Mouse (Mus musculus): ENCODE measurements at regions not wholly inside any gene's neighbourhood (a gene's known extent, or its start where the extent isn't known, plus 50 kb on each side); places are given as distances from the start of the nearest gene placed in this dataset.

- no peaks in the 10 kb centered on the region for H3K9me3 ChIP-seq
- no peak overlapping the region for H3K4me3 ChIP-seq (replicated peaks)
- no peaks in the 10 kb centered on the region for H3K36me3 ChIP-seq
- no peak overlapping the region for H3K27ac ChIP-seq
- no peak for ATAC-seq (ENCODE audit: insufficient read depth, low FRiP score, low read depth)
- 48% methylated on average over 2 of the region's 2 CpGs for WGBS
- H3K9ac ChIP-seq = no peak overlapping the region
- H3K4me1 ChIP-seq = 0 out of 2 replicates have a peak, but pooled peaks cover 4% of the 10 kb centered on the region
- no peak overlapping the region for H3K4me2 ChIP-seq
- no peaks in the 10 kb centered on the region for H3K27me3 ChIP-seq (replicated peaks)
Observed at GRCm38 (mm10) chr12:15741219-15741618, 75.5 kb downstream of the Trib2 start.

- Histone ChIP-seq H3K4me3 (replicated peaks) (no peak overlapping the region), H3K36me3 (no peaks in the 10 kb centered on the region), H3K9me3 (no peaks in the 10 kb centered on the region), H3K27ac (no peak overlapping the region), H3K27me3 (replicated peaks) (no peaks in the 10 kb centered on the region), H3K4me2 (no peak overlapping the region), H3K4me1 (no peaks in the 10 kb centered on the region), H3K9ac (no peak overlapping the region)
- no peak for ATAC-seq (ENCODE audit: insufficient read depth, low FRiP score, low read depth)
- WGBS = 26% methylated on average over 4 of the region's 4 CpGs
Observed at GRCm38 (mm10) chr12:15738989-15739388, 77.7 kb downstream of the Trib2 start.

GRCm38 (mm10) chr12:15731261-15731660 is 85.5 kb downstream of the Trib2 start:
- Histone ChIP-seq H3K4me1 (peaks cover 7% of the 10 kb centered on the region; the same call in 1 of the 2 replicates), H3K4me2 (no peak overlapping the region), H3K9ac (no peak overlapping the region), H3K4me3 (replicated peaks) (no peak overlapping the region), H3K9me3 (no peaks in the 10 kb centered on the region), H3K27ac (peak overlapping the region; percentile 9; the same call in 1 of the 2 replicates), H3K27me3 (replicated peaks) (no peaks in the 10 kb centered on the region), H3K36me3 (no peaks in the 10 kb centered on the region)
- no peak for ATAC-seq (ENCODE audit: insufficient read depth, low FRiP score, low read depth)
- 32% methylated on average over 3 of the region's 3 CpGs for WGBS

- H3K9me3 ChIP-seq = no peaks in the 10 kb centered on the region
- no peak overlapping the region for H3K4me2 ChIP-seq
- peaks cover 7% of the 10 kb centered on the region; the same call in 1 of the 2 replicates for H3K4me1 ChIP-seq
- no peak overlapping the region for H3K9ac ChIP-seq
- 69% methylated on average over 3 of the region's 3 CpGs for WGBS
- no peak overlapping the region for H3K27ac ChIP-seq
- no peak for ATAC-seq (ENCODE audit: insufficient read depth, low FRiP score, low read depth)
- no peaks in the 10 kb centered on the region for H3K36me3 ChIP-seq
- H3K4me3 ChIP-seq (replicated peaks) = no peak overlapping the region
- H3K27me3 ChIP-seq (replicated peaks) = no peaks in the 10 kb centered on the region
Observed at GRCm38 (mm10) chr12:15729696-15730095, 87.0 kb downstream of the Trib2 start.

GRCm38 (mm10) chr12:15723529-15723928 is 93.2 kb downstream of the Trib2 start:
- Histone ChIP-seq H3K9ac (no peak overlapping the region), H3K4me2 (no peak overlapping the region), H3K9me3 (no peaks in the 10 kb centered on the region), H3K36me3 (no peaks in the 10 kb centered on the region), H3K4me3 (replicated peaks) (no peak overlapping the region), H3K4me1 (no peaks in the 10 kb centered on the region), H3K27ac (no peak overlapping the region), H3K27me3 (replicated peaks) (no peaks in the 10 kb centered on the region)
- WGBS = 77% methylated on average over 6 of the region's 6 CpGs
- ATAC-seq (ENCODE audit: insufficient read depth, low FRiP score, low read depth) = no peak

- ATAC-seq (ENCODE audit: insufficient read depth, low FRiP score, low read depth) = no peak
- H3K4me2 ChIP-seq = no peak overlapping the region
- H3K36me3 ChIP-seq = no peaks in the 10 kb centered on the region
- WGBS = 72% methylated on average over 2 of the region's 2 CpGs
- no peak overlapping the region for H3K27ac ChIP-seq
- no peak overlapping the region for H3K9ac ChIP-seq
- no peaks in the 10 kb centered on the region for H3K4me1 ChIP-seq
- no peaks in the 10 kb centered on the region for H3K9me3 ChIP-seq
- H3K27me3 ChIP-seq (replicated peaks) = no peaks in the 10 kb centered on the region
- no peak overlapping the region for H3K4me3 ChIP-seq (replicated peaks)
Observed at GRCm38 (mm10) chr12:15722161-15722560, 94.6 kb downstream of the Trib2 start.

DNA sequence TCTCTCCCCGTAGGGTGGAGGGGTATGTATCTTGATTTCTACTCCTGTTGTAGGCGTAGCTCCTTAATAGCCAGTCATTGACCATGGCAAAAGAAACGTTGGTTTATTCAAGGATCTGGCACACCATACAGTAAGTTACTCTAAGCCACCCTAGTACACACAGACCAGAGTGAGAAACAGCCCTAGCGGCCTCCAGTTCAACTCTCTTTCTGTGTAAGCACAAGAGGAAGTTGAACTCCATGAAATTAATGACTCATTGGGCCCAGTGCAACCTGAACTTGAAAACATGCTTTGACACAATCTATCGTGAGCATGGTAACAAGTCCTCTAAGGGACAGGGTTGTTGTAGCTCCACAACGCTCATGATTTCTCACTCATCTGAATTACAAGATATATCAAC is 96.6 kb downstream of the Trib2 start:
- Histone ChIP-seq H3K9me3 (no peaks in the 10 kb centered on the region), H3K4me2 (no peak overlapping the region), H3K36me3 (no peaks in the 10 kb centered on the region), H3K27me3 (replicated peaks) (no peaks in the 10 kb centered on the region), H3K4me3 (replicated peaks) (no peak overlapping the region), H3K9ac (no peak overlapping the region), H3K4me1 (no peaks in the 10 kb centered on the region), H3K27ac (no peak overlapping the region)
- ATAC-seq (ENCODE audit: insufficient read depth, low FRiP score, low read depth) = no peak
- WGBS = 86% methylated on average over 6 of the region's 6 CpGs

DNA sequence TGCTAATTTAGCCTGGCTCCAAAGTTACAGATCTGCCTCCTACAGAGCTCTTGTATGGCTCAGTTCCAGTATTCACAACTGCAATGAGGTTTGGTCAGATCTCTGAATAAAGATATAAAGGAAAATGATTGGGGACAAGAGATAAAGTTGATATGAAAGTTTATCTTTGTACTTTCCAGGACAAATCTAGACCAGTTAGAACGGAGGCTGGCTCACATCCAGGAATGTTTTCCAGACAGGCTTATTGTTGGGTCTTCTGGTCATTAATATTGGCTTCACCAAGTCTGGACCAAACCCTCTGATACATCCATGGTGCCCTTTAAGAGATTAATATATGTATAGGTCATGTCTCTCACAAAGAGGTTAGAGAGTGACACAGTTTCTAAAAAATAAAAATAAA is 97.9 kb downstream of the Trib2 start:
- Histone ChIP-seq H3K4me1 (no peaks in the 10 kb centered on the region), H3K27me3 (replicated peaks) (no peaks in the 10 kb centered on the region), H3K4me2 (no peak overlapping the region), H3K36me3 (no peaks in the 10 kb centered on the region), H3K27ac (no peak overlapping the region), H3K4me3 (replicated peaks) (no peak overlapping the region), H3K9me3 (no peaks in the 10 kb centered on the region), H3K9ac (no peak overlapping the region)
- WGBS = 48% methylated on average over 1 of the region's 1 CpGs
- ATAC-seq (ENCODE audit: insufficient read depth, low FRiP score, low read depth) = no peak

- Histone ChIP-seq H3K9me3 (no peaks in the 10 kb centered on the region), H3K4me3 (replicated peaks) (no peak overlapping the region), H3K4me2 (no peak overlapping the region), H3K9ac (no peak overlapping the region), H3K36me3 (no peaks in the 10 kb centered on the region), H3K4me1 (no peaks in the 10 kb centered on the region), H3K27ac (no peak overlapping the region), H3K27me3 (replicated peaks) (no peaks in the 10 kb centered on the region)
- ATAC-seq (ENCODE audit: insufficient read depth, low FRiP score, low read depth) = no peak; the same call in 1 of the 2 replicates
- 73% methylated on average over 6 of the region's 6 CpGs for WGBS
Observed at GRCm38 (mm10) chr12:15717989-15718388, 98.7 kb downstream of the Trib2 start.

GRCm38 (mm10) chr12:15717342-15717741 is 99.4 kb downstream of the Trib2 start:
- H3K36me3 ChIP-seq = no peaks in the 10 kb centered on the region
- 59% methylated on average over 3 of the region's 3 CpGs for WGBS
- H3K4me1 ChIP-seq = no peaks in the 10 kb centered on the region
- no peak for ATAC-seq (ENCODE audit: insufficient read depth, low FRiP score, low read depth)
- no peak overlapping the region for H3K9ac ChIP-seq
- H3K27me3 ChIP-seq (replicated peaks) = no peaks in the 10 kb centered on the region
- H3K4me3 ChIP-seq (replicated peaks) = no peak overlapping the region
- no peak overlapping the region for H3K4me2 ChIP-seq
- H3K9me3 ChIP-seq = no peaks in the 10 kb centered on the region
- H3K27ac ChIP-seq = no peak overlapping the region

- no peak for ATAC-seq (ENCODE audit: insufficient read depth, low FRiP score, low read depth)
Observed at GRCm38 (mm10) chr12:15713623-15714022, 103.1 kb downstream of the Trib2 start.

DNA sequence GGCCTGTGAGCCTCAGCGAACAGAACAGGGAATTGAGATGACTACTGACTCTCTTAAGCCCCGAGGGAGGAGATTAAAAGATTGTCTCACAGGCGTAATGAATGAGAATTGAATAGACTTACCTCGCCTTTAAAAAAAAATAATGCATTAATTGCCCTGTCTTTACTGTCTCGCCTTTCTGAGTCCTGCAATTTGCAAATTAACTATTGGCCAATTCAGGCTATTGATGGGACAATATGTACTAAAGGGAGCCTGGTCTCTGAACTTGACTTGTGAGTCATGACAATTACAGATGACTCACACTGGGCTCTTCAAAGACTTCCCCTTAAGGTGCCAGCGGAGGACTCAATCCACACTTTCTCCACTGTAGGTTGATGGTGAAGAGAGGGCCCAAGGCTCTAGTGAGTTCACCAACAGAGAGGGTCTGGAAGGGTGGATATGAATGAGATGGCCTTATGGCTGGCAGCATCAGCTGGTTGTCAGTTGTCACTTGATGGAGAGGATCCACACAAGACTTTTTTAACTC is 109.1 kb downstream of the Trib2 start:
- H3K4me2 ChIP-seq = no peak overlapping the region
- no peak overlapping the region for H3K9ac ChIP-seq
- H3K27me3 ChIP-seq (replicated peaks) = no peaks in the 10 kb centered on the region
- no peak overlapping the region for H3K27ac ChIP-seq
- ATAC-seq (ENCODE audit: insufficient read depth, low FRiP score, low read depth) = no peak
- no peaks in the 10 kb centered on the region for H3K9me3 ChIP-seq
- 80% methylated on average over 6 of the region's 6 CpGs for WGBS
- H3K36me3 ChIP-seq = no peaks in the 10 kb centered on the region
- peaks cover 3% of the 10 kb centered on the region; the same call in 1 of the 2 replicates for H3K4me1 ChIP-seq
- no peak overlapping the region for H3K4me3 ChIP-seq (replicated peaks)

More at GRCm38 (mm10) chr12:15713623-15714022, 103.1 kb downstream of the Trib2 start:
- H3K36me3 ChIP-seq = no peaks in the 10 kb centered on the region
- H3K4me1 ChIP-seq = no peaks in the 10 kb centered on the region
- WGBS = 89% methylated on average over 2 of the region's 2 CpGs
- no peak overlapping the region for H3K9ac ChIP-seq
- H3K4me2 ChIP-seq = no peak overlapping the region
- H3K4me3 ChIP-seq (replicated peaks) = no peak overlapping the region
- H3K27ac ChIP-seq = no peak overlapping the region
- no peaks in the 10 kb centered on the region for H3K27me3 ChIP-seq (replicated peaks)
- H3K9me3 ChIP-seq = no peaks in the 10 kb centered on the region

DNA sequence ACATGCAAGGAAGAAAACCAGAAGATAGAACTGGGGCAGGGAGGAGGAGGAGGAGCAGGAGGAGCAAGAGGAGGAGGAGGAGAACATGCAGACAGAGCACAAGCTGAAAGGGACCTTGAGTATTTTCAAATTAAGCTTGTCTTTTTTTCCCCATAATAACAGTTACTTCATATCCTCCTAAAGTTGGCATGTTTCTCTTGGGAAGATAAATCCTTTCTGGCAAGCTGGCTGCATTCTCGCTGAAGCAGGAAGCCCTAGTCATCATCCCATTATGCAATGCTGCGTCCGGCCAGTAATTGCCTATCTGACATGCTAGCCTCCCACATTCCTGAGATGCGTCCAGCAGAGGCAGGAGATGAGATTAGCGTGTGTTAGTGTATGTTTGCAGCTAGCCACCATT is 112.3 kb downstream of the Trib2 start:
- Histone ChIP-seq H3K36me3 (no peaks in the 10 kb centered on the region), H3K4me3 (replicated peaks) (no peak overlapping the region), H3K27me3 (replicated peaks) (no peaks in the 10 kb centered on the region), H3K9ac (no peak overlapping the region), H3K9me3 (no peaks in the 10 kb centered on the region), H3K4me1 (peaks cover 3% of the 10 kb centered on the region; the same call in 1 of the 2 replicates), H3K4me2 (peak overlapping the region; percentile 17), H3K27ac (peak overlapping the region; percentile 69; the same call in 1 of the 2 replicates)
- 19% methylated on average over 5 of the region's 5 CpGs for WGBS
- ATAC-seq (ENCODE audit: insufficient read depth, low FRiP score, low read depth) = peak; percentile 85
